Mouse (Mus musculus) C2C12 (cell line): Measurements from ENCODE around the gene Gm13304.
"Not testable (repeated sequence)": the region's sequence is repeated elsewhere in the genome, so short reads cannot be mapped to it uniquely, and the experiment has no call there.

Source experiments
- CEBPB ChIP-seq: IDR thresholded peaks from one replicate; pipeline ENCODE4 v1.6.1; 2011; ENCODE audit warnings: low read depth, mild to moderate bottlenecking, control low read depth, moderate library complexity
- CTCF ChIP-seq: IDR thresholded peaks from one replicate; pipeline ENCODE4 v1.5.1; 2011; ENCODE audit not compliant: control insufficient read depth, insufficient read depth, insufficient read length
- FOSL1 ChIP-seq: IDR thresholded peaks from one replicate; pipeline ENCODE4 v1.8.0; 2011; ENCODE audit warnings: mild to moderate bottlenecking, low read length; ENCODE audit not compliant: poor library complexity, insufficient read depth, severe bottlenecking
- MAX ChIP-seq: IDR thresholded peaks from one replicate; pipeline ENCODE4 v1.6.1; 2011; ENCODE audit warnings: mild to moderate bottlenecking, control low read depth
- MYOD1 ChIP-seq: IDR thresholded peaks from one replicate; pipeline ENCODE4 v1.6.1; 2011; ENCODE audit warnings: low read depth; ENCODE audit not compliant: control insufficient read depth, insufficient read length
- MYOG ChIP-seq: IDR thresholded peaks from one replicate; pipeline ENCODE4 v1.6.1; 2011; ENCODE audit not compliant: control insufficient read depth, insufficient read length; ENCODE audit errors: extremely low read depth

- TF ChIP-seq CTCF, CEBPB, FOSL1, MAX, MYOG, MYOD1: not testable (repeated sequence)
These were observed 38.5 kb downstream of the Gm13304 start, which contains the start of gene Gm13306 for GRCm38 (mm10) chr4:42153136-42153535.
